20 mouse cellular contexts compared by ENCODE assay signal in genomic region chr9:52361599-52361998, GRCm38 (mm10).
DNase-seq lines count a peak whose midpoint lies in the region; ATAC-seq and TF ChIP-seq lines count a peak whose summit lies in the region.
"Had no signal": no experiment of that assay in that cellular context is flagged by ENCODE, and none has a peak within 500 bp of the region (broad histone marks: within the 10 kb centered on the region; RNA-seq: fewer than 3 reads in every experiment).

No protein-coding gene starts in this region.

- H3K9me3 ChIP-seq in hindbrain, postnatal 0 days (ENCODE audit: low read length): no peaks in the 10 kb centered on the region
- H3K9me3 ChIP-seq in hindbrain, embryonic 16.5 days (ENCODE audit: control insufficient read depth, low read length): no peaks in the 10 kb centered on the region
- no peaks in the 10 kb centered on the region for H3K9me3 ChIP-seq in lung, postnatal 0 days (ENCODE audit: low read length)
- no peaks in the 10 kb centered on the region for H3K9me3 ChIP-seq in midbrain, embryonic 15.5 days
- H3K9me3 ChIP-seq: forebrain, embryonic 13.5 days; hindbrain, embryonic 13.5 days; kidney, embryonic 15.5 days; limb, embryonic 10.5 days had no signal

- no peak overlapping the region for H3K9ac ChIP-seq in hindbrain, postnatal 0 days (replicated peaks; ENCODE audit: low read length)
- H3K9ac ChIP-seq in hindbrain, embryonic 16.5 days (ENCODE audit: low read depth, low read length): no peak overlapping the region
- no peak overlapping the region for H3K9ac ChIP-seq in lung, postnatal 0 days (replicated peaks; ENCODE audit: low read depth)
- no peak overlapping the region for H3K9ac ChIP-seq in midbrain, embryonic 15.5 days
- H3K9ac ChIP-seq: forebrain, embryonic 13.5 days; hindbrain, embryonic 13.5 days; kidney, embryonic 15.5 days had no signal

- ATAC-seq in hindbrain, postnatal 0 days: no peak
- no peak for ATAC-seq in hindbrain, embryonic 16.5 days
- no peak for ATAC-seq in lung, postnatal 0 days
- ATAC-seq in monocyte, adult 5-6 weeks (replicated peaks; ENCODE audit: insufficient number of reproducible peaks, low FRiP score, low TSS enrichment, poor library complexity, severe bottlenecking): no peak
- ATAC-seq in midbrain, embryonic 15.5 days (replicated peaks): no peak
- ATAC-seq: forebrain, embryonic 13.5 days; intestine, embryonic 16.5 days had no signal

- no peaks in the 10 kb centered on the region for H3K27me3 ChIP-seq in hindbrain, postnatal 0 days (ENCODE audit: insufficient read depth, low read length)
- no peaks in the 10 kb centered on the region for H3K27me3 ChIP-seq in hindbrain, embryonic 16.5 days (replicated peaks; ENCODE audit: control insufficient read depth, insufficient read depth, low read length)
- no peaks in the 10 kb centered on the region for H3K27me3 ChIP-seq in lung, postnatal 0 days (replicated peaks; ENCODE audit: insufficient read depth, low read length)
- H3K27me3 ChIP-seq in midbrain, embryonic 15.5 days (replicated peaks): no peaks in the 10 kb centered on the region
- H3K27me3 ChIP-seq: forebrain, embryonic 13.5 days; hindbrain, embryonic 13.5 days; kidney, embryonic 15.5 days had no signal

- WGBS in hindbrain, postnatal 0 days: 90% methylated on average over 2 of the region's 2 CpGs
- WGBS in hindbrain, embryonic 16.5 days: 82% methylated on average over 2 of the region's 2 CpGs
- WGBS in lung, postnatal 0 days: 68% methylated on average over 2 of the region's 2 CpGs
- 84% methylated on average over 2 of the region's 2 CpGs for WGBS in midbrain, embryonic 15.5 days

- no peaks in the 10 kb centered on the region for H3K4me1 ChIP-seq in hindbrain, postnatal 0 days (ENCODE audit: insufficient read depth, low read length)
- peaks cover 3% of the 10 kb centered on the region; the same call in 1 of the 2 replicates for H3K4me1 ChIP-seq in hindbrain, embryonic 16.5 days (ENCODE audit: control insufficient read depth, insufficient read depth, low read depth, low read length)
- no peaks in the 10 kb centered on the region for H3K4me1 ChIP-seq in lung, postnatal 0 days (ENCODE audit: insufficient read depth, low read depth, low read length)
- peaks cover 7% of the 10 kb centered on the region; the same call in 1 of the 2 replicates for H3K4me1 ChIP-seq in midbrain, embryonic 15.5 days
- H3K4me1 ChIP-seq: kidney, embryonic 15.5 days; limb, embryonic 10.5 days had no signal

- peak; percentile 23; the same call in 1 of the 2 replicates for TF ChIP-seq CTCF in hindbrain, postnatal 0 days (IDR thresholded peaks at IDR 0.05; ENCODE audit: low read depth)
- peak; percentile 30; the same call in 1 of the 2 replicates for TF ChIP-seq CTCF in lung, postnatal 0 days (IDR thresholded peaks at IDR 0.05)

- H3K4me2 ChIP-seq in hindbrain, postnatal 0 days (ENCODE audit: low read depth, low read length): no peak overlapping the region
- no peak overlapping the region for H3K4me2 ChIP-seq in hindbrain, embryonic 16.5 days (ENCODE audit: low read length)
- H3K4me2 ChIP-seq in lung, postnatal 0 days (replicated peaks; ENCODE audit: low read depth, low read length): no peak overlapping the region
- no peak overlapping the region for H3K4me2 ChIP-seq in midbrain, embryonic 15.5 days
- H3K4me2 ChIP-seq: forebrain, embryonic 13.5 days; hindbrain, embryonic 13.5 days; kidney, embryonic 15.5 days had no signal

- no peaks in the 10 kb centered on the region for H3K36me3 ChIP-seq in hindbrain, postnatal 0 days (ENCODE audit: insufficient read depth, low read length)
- no peaks in the 10 kb centered on the region for H3K36me3 ChIP-seq in hindbrain, embryonic 16.5 days (ENCODE audit: control insufficient read depth, insufficient read depth, low read length)
- no peaks in the 10 kb centered on the region for H3K36me3 ChIP-seq in lung, postnatal 0 days (ENCODE audit: insufficient read depth, low read length)
- H3K36me3 ChIP-seq in midbrain, embryonic 15.5 days (replicated peaks): no peaks in the 10 kb centered on the region
- H3K36me3 ChIP-seq: hindbrain, embryonic 13.5 days; kidney, embryonic 15.5 days; limb, embryonic 10.5 days had no signal

- no peak overlapping the region for H3K27ac ChIP-seq in hindbrain, postnatal 0 days
- H3K27ac ChIP-seq in hindbrain, embryonic 16.5 days (ENCODE audit: low read depth, low read length): no peak overlapping the region
- H3K27ac ChIP-seq in lung, postnatal 0 days (ENCODE audit: low read length): no peak overlapping the region
- no peak overlapping the region for H3K27ac ChIP-seq in midbrain, embryonic 15.5 days
- H3K27ac ChIP-seq: forebrain, embryonic 13.5 days; hindbrain, embryonic 13.5 days; kidney, embryonic 15.5 days; limb, embryonic 10.5 days had no signal

- no peak for DNase-seq in hindbrain, postnatal 0 days (ENCODE audit: low spot score)
- peak; percentile 30 for DNase-seq in lung, postnatal 0 days (ENCODE audit: low spot score)
- DNase-seq in lung, postnatal 36 days: no peak
- DNase-seq in induced T-regulatory cell, adult 2 months (ENCODE audit: low read depth): peak; percentile 10
- no peak for DNase-seq in heart, postnatal 4 days
- DNase-seq: adrenal gland, postnatal 10 days; B cell, adult 2 months; cerebellum, adult 8-10 months; cerebellum, postnatal 36 days; gastrocnemius, postnatal 36 days; liver; lung, postnatal 14 days had no signal

- no peak for TF ChIP-seq EP300 in lung, postnatal 0 days (IDR thresholded peaks at IDR 0.05)

- H3K4me3 ChIP-seq in hindbrain, postnatal 0 days (ENCODE audit: low read length): no peak overlapping the region
- no peak overlapping the region for H3K4me3 ChIP-seq in hindbrain, embryonic 16.5 days (ENCODE audit: low read length)
- H3K4me3 ChIP-seq in lung, postnatal 0 days (ENCODE audit: low read depth, low read length): no peak overlapping the region
- H3K4me3 ChIP-seq in midbrain, embryonic 15.5 days: no peak overlapping the region
- H3K4me3 ChIP-seq: forebrain, embryonic 13.5 days; hindbrain, embryonic 13.5 days; kidney, embryonic 15.5 days; limb, embryonic 10.5 days had no signal

Comparison
In these comparisons a context has a peak if more than half of its experiments do, and no peak if none do; other contexts are left out.
1. DNase-seq: peak in lung, postnatal 0 days (single experiment) and induced T-regulatory cell, adult 2 months (single experiment); none in hindbrain, postnatal 0 days (single experiment), lung, postnatal 36 days (single experiment) and heart, postnatal 4 days (single experiment).